Mouse (Mus musculus) midbrain, embryonic 10.5 days (tissue): ENCODE data around the gene Gm10134. TPM values are rescaled to one million over a fixed set of nuclear protein-coding genes. Genes with fewer than 3 reads are reported as not detected.

Source experiments
- DNase-seq: peaks from one replicate; pipeline ENCODE4 v3.0.0-alpha.2; 2017; ENCODE audit warnings: low spot score
- H3K27ac ChIP-seq: fragments of 300-500 bp; sonication (generic); replicated peaks from 2 replicates; pipeline ENCODE4 v1.5.1; 2016; ENCODE audit warnings: mild to moderate bottlenecking
- H3K27me3 ChIP-seq: fragments of 300-500 bp; sonication (generic); 2 replicates; pipeline ENCODE4 v1.6.1; 2016; ENCODE audit warnings: low read depth, mild to moderate bottlenecking; ENCODE audit not compliant: poor library complexity, severe bottlenecking
- H3K36me3 ChIP-seq: fragments of 300-500 bp; sonication (generic); 2 replicates; pipeline ENCODE4 v1.6.1; 2016; ENCODE audit warnings: mild to moderate bottlenecking, moderate library complexity
- H3K4me1 ChIP-seq: fragments of 300-500 bp; sonication (generic); 2 replicates; pipeline ENCODE4 v1.6.1; 2016
- H3K4me3 ChIP-seq: fragments of 300-500 bp; sonication (generic); 2 replicates; pipeline ENCODE4 v1.5.1; 2016; ENCODE audit warnings: mild to moderate bottlenecking, moderate library complexity
- H3K9me3 ChIP-seq: fragments of 300-500 bp; sonication (generic); replicated peaks from 2 replicates; pipeline ENCODE4 v1.6.1; 2016; ENCODE audit warnings: mild to moderate bottlenecking
- WGBS: fragments of 180-500 bp; shearing (Covaris S2); methylation state at CpG from one replicate; pipeline ENCODE4 v1.1.7; 2016; 5-methylcytosine and 5-hydroxymethylcytosine counted together
- polyA plus RNA-seq: library from polyadenylated mRNA; unstranded; fragments of >200 nt; fragmentation: Nextera tagmentation; extraction: Ambion mirVana; gene quantifications from 2 replicates; pipeline ENCODE4 v1.2.1, GENCODE M21; 2016

Gene Gm10134
- polyA plus RNA-seq, 1 experiment from 2014 or later, result 0.49 TPM

- peaks cover 95% of the 10 kb centered on the region for H3K36me3 ChIP-seq
- WGBS, result 93% methylated on average over 13 of the region's 13 CpGs
Observed at GRCm38 (mm10) chr2:28549157-28549556, 43.3 kb downstream of the Gm10134 start.

DNA sequence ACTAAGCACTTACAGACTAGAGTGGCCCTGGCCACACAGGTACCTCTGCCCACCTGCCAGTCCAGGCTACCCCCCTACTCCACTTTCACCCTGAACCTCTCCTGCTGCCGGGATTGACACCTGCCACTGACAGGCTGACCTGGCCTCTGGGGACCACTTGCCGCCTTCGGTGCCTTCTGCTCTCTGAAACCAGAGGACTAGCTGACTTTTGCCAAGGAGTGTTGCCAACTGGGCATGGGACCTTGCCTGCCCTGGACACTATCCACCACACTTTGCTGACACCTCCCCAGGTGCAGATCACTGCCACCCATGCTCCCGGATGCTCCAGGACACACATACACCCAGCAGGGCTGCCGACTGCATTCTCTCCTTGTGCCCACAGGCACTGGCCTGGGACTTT is 46.4 kb downstream of the Gm10134 start:
- Histone ChIP-seq H3K9me3 (no peaks in the 10 kb centered on the region), H3K27me3 (no peaks in the 10 kb centered on the region), H3K27ac (no peak overlapping the region), H3K4me1 (0 out of 2 replicates have a peak, but pooled peaks cover 3% of the 10 kb centered on the region), H3K4me3 (no peak overlapping the region), H3K36me3 (peaks cover 70% of the 10 kb centered on the region)
- WGBS, result 93% methylated on average over 5 of the region's 5 CpGs
- no peak for DNase-seq

More at GRCm38 (mm10) chr2:28549157-28549556, 43.3 kb downstream of the Gm10134 start:
- Histone ChIP-seq H3K4me3 (no peak overlapping the region), H3K27me3 (no peaks in the 10 kb centered on the region), H3K9me3 (no peaks in the 10 kb centered on the region), H3K4me1 (0 out of 2 replicates have a peak, but pooled peaks cover 3% of the 10 kb centered on the region), H3K27ac (no peak overlapping the region)
- no peak for DNase-seq

Other genes with a start within 250 kb of the Gm10134 start
- gene Ppp1r26, start 59.3 kb upstream of the Gm10134 start, polyA plus RNA-seq, result 4.9 and 5.5 TPM in 2 replicates
- 0.94 and 1.1 TPM in 2 replicates for gene 1700007K13Rik, start 39.8 kb upstream of the Gm10134 start, polyA plus RNA-seq
- 61.4 and 67.8 TPM in 2 replicates for gene Mrps2, start 38.0 kb upstream of the Gm10134 start, polyA plus RNA-seq
- not detected in 2 replicates for gene Gbgt1, start 9.2 kb upstream of the Gm10134 start, polyA plus RNA-seq
- gene Ralgds, start 7.0 kb downstream of the Gm10134 start, polyA plus RNA-seq, result 31.5 and 45.6 TPM in 2 replicates
- not detected in 2 replicates for gene Cel, start 57.3 kb downstream of the Gm10134 start, polyA plus RNA-seq
- 58.1 and 61.3 TPM in 2 replicates for gene Gtf3c5, start 77.7 kb downstream of the Gm10134 start, polyA plus RNA-seq
- 4.3 and 4.5 TPM in 2 replicates for gene Gfi1b, start 115.9 kb downstream of the Gm10134 start, polyA plus RNA-seq
- gene Tsc1, start 135.1 kb downstream of the Gm10134 start, polyA plus RNA-seq, result 21.7 and 25.7 TPM in 2 replicates
- gene Spaca9, start 193.6 kb downstream of the Gm10134 start, polyA plus RNA-seq, result 1.7 and 3.2 TPM in 2 replicates
- 0.61 and 0.72 TPM in 2 replicates for gene Ak8, start 194.1 kb downstream of the Gm10134 start, polyA plus RNA-seq